26 mouse cellular contexts compared by ENCODE assay signal in genomic region chr19:56975502-56975901, GRCm38 (mm10). TPM values are rescaled to one million over a fixed set of nuclear protein-coding genes. Genes with fewer than 3 reads are reported as not detected.
DNase-seq lines count a peak whose midpoint lies in the region; ATAC-seq and TF ChIP-seq lines count a peak whose summit lies in the region.
"Had no signal": no experiment of that assay in that cellular context is flagged by ENCODE, and none has a peak within 500 bp of the region (broad histone marks: within the 10 kb centered on the region; RNA-seq: fewer than 3 reads in every experiment).

No protein-coding gene starts in this region.

- no peaks in the 10 kb centered on the region for H3K36me3 ChIP-seq in intestine, embryonic 15.5 days
- H3K36me3 ChIP-seq in intestine, embryonic 16.5 days (ENCODE audit: control insufficient read depth, insufficient read depth, low read length), result no peaks in the 10 kb centered on the region
- H3K36me3 ChIP-seq in lung, embryonic 15.5 days, result no peaks in the 10 kb centered on the region
- H3K36me3 ChIP-seq in intestine, postnatal 0 days (ENCODE audit: control insufficient read depth, insufficient read depth), result no peaks in the 10 kb centered on the region
- H3K36me3 ChIP-seq: embryonic facial prominence, embryonic 15.5 days; heart, embryonic 15.5 days; limb, embryonic 12.5 days; liver, embryonic 15.5 days; midbrain, embryonic 15.5 days; neural tube, embryonic 15.5 days had no signal

- H3K27me3 ChIP-seq in intestine, embryonic 15.5 days (replicated peaks), result no peaks in the 10 kb centered on the region
- no peaks in the 10 kb centered on the region for H3K27me3 ChIP-seq in intestine, embryonic 16.5 days (replicated peaks; ENCODE audit: control insufficient read depth, insufficient read depth, low read length)
- no peaks in the 10 kb centered on the region for H3K27me3 ChIP-seq in lung, embryonic 15.5 days
- no peaks in the 10 kb centered on the region for H3K27me3 ChIP-seq in intestine, postnatal 0 days (replicated peaks; ENCODE audit: control insufficient read depth, insufficient read depth, low read length)
- H3K27me3 ChIP-seq: embryonic facial prominence, embryonic 15.5 days; forebrain, embryonic 13.5 days; heart, embryonic 15.5 days; limb, embryonic 12.5 days; liver, embryonic 15.5 days; midbrain, embryonic 15.5 days; neural tube, embryonic 15.5 days had no signal

- 0 out of 2 replicates have a peak overlapping the region, but pooled peaks have one; percentile 22 for H3K27ac ChIP-seq in intestine, embryonic 15.5 days
- no peak overlapping the region for H3K27ac ChIP-seq in intestine, embryonic 16.5 days (ENCODE audit: low read length)
- peak overlapping the region; percentile 80 for H3K27ac ChIP-seq in lung, embryonic 15.5 days
- no peak overlapping the region for H3K27ac ChIP-seq in intestine, postnatal 0 days (ENCODE audit: low read depth, low read length)
- H3K27ac ChIP-seq: embryonic facial prominence, embryonic 15.5 days; forebrain, embryonic 13.5 days; limb, embryonic 12.5 days; liver, embryonic 15.5 days; midbrain, embryonic 15.5 days; neural tube, embryonic 15.5 days had no signal

- H3K9ac ChIP-seq in intestine, embryonic 15.5 days, result no peak overlapping the region
- H3K9ac ChIP-seq in intestine, embryonic 16.5 days (ENCODE audit: low read depth, low read length), result no peak overlapping the region
- H3K9ac ChIP-seq in lung, embryonic 15.5 days, result no peak overlapping the region
- no peak overlapping the region for H3K9ac ChIP-seq in intestine, postnatal 0 days (ENCODE audit: low read depth, low read length)
- H3K9ac ChIP-seq: embryonic facial prominence, embryonic 15.5 days; forebrain, embryonic 13.5 days; heart, embryonic 15.5 days; limb, embryonic 12.5 days; liver, embryonic 15.5 days; midbrain, embryonic 15.5 days; neural tube, embryonic 15.5 days had no signal

- WGBS in intestine, embryonic 15.5 days, result 76% methylated on average over 3 of the region's 3 CpGs
- 82% methylated on average over 3 of the region's 3 CpGs for WGBS in intestine, embryonic 16.5 days
- 57% methylated on average over 3 of the region's 3 CpGs for WGBS in lung, embryonic 15.5 days
- WGBS in intestine, postnatal 0 days, result 77% methylated on average over 3 of the region's 3 CpGs

- 0 out of 2 replicates have a peak, but pooled peaks have one; percentile 27 for TF ChIP-seq CTCF in intestine, postnatal 0 days (IDR thresholded peaks at IDR 0.05; ENCODE audit: low read depth)

- no peak for DNase-seq in lung, postnatal 25 days (ENCODE audit: low spot score)
- peak; percentile 63 for DNase-seq in lung, postnatal 36 days
- DNase-seq in left cerebral cortex, adult 8-10 months (ENCODE audit: low spot score in 2 of 2), result no peak
- no peak for DNase-seq in heart, adult 8-10 months (ENCODE audit: low spot score)
- DNase-seq: adrenal gland, postnatal 10 days; B cell, adult 2 months; cerebellum, adult 11-12 months; cerebellum, adult 9-11 months; kidney, adult 11 months; kidney, postnatal 25 days; layer of hippocampus, postnatal 36 days; retina, postnatal 1 day; right cerebral cortex, postnatal 14 days had no signal

- no peaks in the 10 kb centered on the region for H3K9me3 ChIP-seq in intestine, embryonic 15.5 days
- no peaks in the 10 kb centered on the region for H3K9me3 ChIP-seq in intestine, embryonic 16.5 days (ENCODE audit: control insufficient read depth, low read length)
- H3K9me3 ChIP-seq in lung, embryonic 15.5 days, result no peaks in the 10 kb centered on the region
- H3K9me3 ChIP-seq in intestine, postnatal 0 days (ENCODE audit: control insufficient read depth), result no peaks in the 10 kb centered on the region
- H3K9me3 ChIP-seq: embryonic facial prominence, embryonic 15.5 days; forebrain, embryonic 13.5 days; heart, embryonic 15.5 days; limb, embryonic 12.5 days; liver, embryonic 15.5 days; midbrain, embryonic 15.5 days; neural tube, embryonic 15.5 days had no signal

- H3K4me2 ChIP-seq in intestine, embryonic 15.5 days (replicated peaks), result no peak overlapping the region
- H3K4me2 ChIP-seq in intestine, embryonic 16.5 days (ENCODE audit: low read depth, low read length), result no peak overlapping the region
- no peak overlapping the region for H3K4me2 ChIP-seq in lung, embryonic 15.5 days
- H3K4me2 ChIP-seq in intestine, postnatal 0 days (replicated peaks; ENCODE audit: low read depth), result no peak overlapping the region
- H3K4me2 ChIP-seq: embryonic facial prominence, embryonic 15.5 days; forebrain, embryonic 13.5 days; heart, embryonic 15.5 days; limb, embryonic 12.5 days; liver, embryonic 15.5 days; midbrain, embryonic 15.5 days; neural tube, embryonic 15.5 days had no signal

- no peak overlapping the region for H3K4me3 ChIP-seq in intestine, embryonic 15.5 days (replicated peaks)
- H3K4me3 ChIP-seq in intestine, embryonic 16.5 days (ENCODE audit: low read length), result no peak overlapping the region
- no peak overlapping the region for H3K4me3 ChIP-seq in lung, embryonic 15.5 days
- H3K4me3 ChIP-seq in intestine, postnatal 0 days (ENCODE audit: low read depth, low read length), result no peak overlapping the region
- H3K4me3 ChIP-seq: embryonic facial prominence, embryonic 15.5 days; forebrain, embryonic 13.5 days; heart, embryonic 15.5 days; limb, embryonic 12.5 days; liver, embryonic 15.5 days; midbrain, embryonic 15.5 days; neural tube, embryonic 15.5 days had no signal

- H3K4me1 ChIP-seq in intestine, embryonic 15.5 days (replicated peaks), result peaks cover 24% of the 10 kb centered on the region
- peaks cover 19% of the 10 kb centered on the region for H3K4me1 ChIP-seq in intestine, embryonic 16.5 days (ENCODE audit: control insufficient read depth, insufficient read depth, low read length)
- peaks cover 43% of the 10 kb centered on the region for H3K4me1 ChIP-seq in lung, embryonic 15.5 days
- H3K4me1 ChIP-seq in intestine, postnatal 0 days (replicated peaks; ENCODE audit: control insufficient read depth, insufficient read depth, low read length), result no peaks in the 10 kb centered on the region
- H3K4me1 ChIP-seq: forebrain, embryonic 13.5 days; midbrain, embryonic 15.5 days had no signal

- ATAC-seq in intestine, embryonic 15.5 days, result no peak
- ATAC-seq in intestine, embryonic 16.5 days, result no peak
- peak; percentile 33; the same call in 1 of the 2 replicates for ATAC-seq in lung, embryonic 15.5 days (ENCODE audit: borderline replicate concordance, extremely low read depth, low FRiP score, low TSS enrichment)
- no peak for ATAC-seq in intestine, postnatal 0 days
- ATAC-seq: forebrain, embryonic 13.5 days; hindbrain, postnatal 0 days; midbrain, embryonic 15.5 days had no signal

RNA-seq across cellular contexts. Expression of gene Afap1l2, which starts 32.5 kb away (rescaled TPM):
- polyA plus RNA-seq in intestine, embryonic 15.5 days (2015; fragmentation: Nextera tagmentation; extraction: Ambion mirVana), result 18.3 and 18.4 TPM in 2 replicates
- 16.5 and 16.9 TPM in 2 replicates for polyA plus RNA-seq in intestine, embryonic 16.5 days (2015; fragmentation: Nextera tagmentation; extraction: Ambion mirVana)
- polyA plus RNA-seq in lung, embryonic 15.5 days (2015; fragmentation: Nextera tagmentation; extraction: Ambion mirVana), result 28.4 and 29.7 TPM in 2 replicates
- 7.1 TPM in 2 replicates for polyA plus RNA-seq in intestine, postnatal 0 days (2015; fragmentation: Nextera tagmentation; extraction: Ambion mirVana)
- total RNA-seq in left cerebral cortex, adult 8-10 months (2022), result 10 to 100 TPM in 1 of 4 experiments, 1 to 10 TPM in 3; 6.8 to 10.2 (median 8.2) TPM
- 1 to 10 TPM; 2.8 to 4.4 (median 3.5) TPM for total RNA-seq in heart, adult 8-10 months (2022)
- total RNA-seq: common myeloid progenitor, adult 5-6 weeks had no signal

Comparison
In these comparisons a context has a peak if more than half of its experiments do, and no peak if none do; other contexts are left out.
1. H3K27ac ChIP-seq: peak in intestine, embryonic 15.5 days (single experiment) and lung, embryonic 15.5 days (single experiment); none in intestine, embryonic 16.5 days (single experiment) and intestine, postnatal 0 days (single experiment).